Mouse (Mus musculus) myocyte (in vitro differentiated cells): ENCODE results near the gene Sf3b1.

Experiments
- CEBPB ChIP-seq: IDR thresholded peaks from 2 replicates; pipeline ENCODE4 v1.6.1; 2011; ENCODE audit warnings: mild to moderate bottlenecking, moderate library complexity; ENCODE audit not compliant: poor library complexity, insufficient read depth, severe bottlenecking
- POLR2A ChIP-seq: IDR thresholded peaks from one replicate; pipeline ENCODE4 v1.6.1; 2011; ENCODE audit warnings: low read depth, mild to moderate bottlenecking, control low read depth, moderate library complexity; ENCODE audit not compliant: insufficient read length
- POLR2AphosphoS2 ChIP-seq: IDR thresholded peaks from one replicate; pipeline ENCODE4 v1.6.1; 2011; ENCODE audit warnings: low read depth, control low read depth; ENCODE audit not compliant: insufficient read length
- TCF12 ChIP-seq: IDR thresholded peaks from one replicate; pipeline ENCODE4 v1.6.1; 2011; ENCODE audit warnings: mild to moderate bottlenecking, control low read depth; ENCODE audit not compliant: poor library complexity, insufficient read depth, severe bottlenecking
- USF1 ChIP-seq: IDR thresholded peaks from one replicate; pipeline ENCODE4 v1.6.1; 2011; ENCODE audit warnings: low read depth, mild to moderate bottlenecking, control low read depth, moderate library complexity

- TF ChIP-seq POLR2A (no peak), POLR2AphosphoS2 (no peak), TCF12 (no peak), USF1 (no peak), CEBPB (no peak)
These were observed 47.9 kb downstream of the Sf3b1 start for GRCm38 (mm10) chr1:54979226-54979984.
